Mouse (Mus musculus): ENCODE measurements around the gene Brox. TPM values are rescaled to one million over a fixed set of nuclear protein-coding genes. Genes with fewer than 3 reads are reported as not detected.

The Brox gene
- polyA plus RNA-seq, 1 experiment from 2014 or later, result 40.3 TPM

Other genes with a start within 250 kb of the Brox start
- gene Disp1, start 75.7 kb downstream of the Brox start, polyA plus RNA-seq (2016; fragmentation: Nextera tagmentation; extraction: Ambion mirVana), result 8.6 and 11.1 TPM in 2 replicates
- gene Aida, start 679 bp downstream of the Brox start, polyA plus RNA-seq (2016; fragmentation: Nextera tagmentation; extraction: Ambion mirVana), result 42.3 and 45.1 TPM in 2 replicates
- gene Mia3, start 72.3 kb upstream of the Brox start, polyA plus RNA-seq (2016; fragmentation: Nextera tagmentation; extraction: Ambion mirVana), result 83.8 and 95.2 TPM in 2 replicates
- 19.8 and 24.3 TPM in 2 replicates for gene Taf1a, start 91.7 kb upstream of the Brox start, polyA plus RNA-seq (2016; fragmentation: Nextera tagmentation; extraction: Ambion mirVana)
- 0.11 TPM in 1 of 2 replicates, not detected in the other for gene Hhipl2, start 120.9 kb upstream of the Brox start, polyA plus RNA-seq (2016; fragmentation: Nextera tagmentation; extraction: Ambion mirVana)

Measured in midbrain, embryonic 10.5 days (tissue).